Mouse (Mus musculus) cortical plate, adult 2 months (tissue): Measurements from ENCODE around the gene Aspscr1.

Experiments
- CTCF ChIP-seq: fragments of 200-500 bp; IDR thresholded peaks from 2 replicates; pipeline ENCODE4 v1.5.1; 2011; ENCODE audit warnings: mild to moderate bottlenecking, control low read depth, low read length; ENCODE audit not compliant: insufficient read depth; ENCODE audit errors: extremely low read depth
- POLR2A ChIP-seq: fragments of 200-500 bp; IDR thresholded peaks from 2 replicates; pipeline ENCODE4 v1.6.1; 2011; ENCODE audit warnings: mild to moderate bottlenecking, low read length, control low read depth; ENCODE audit not compliant: insufficient read depth; ENCODE audit errors: extremely low read depth

- no peak for TF ChIP-seq POLR2A
- TF ChIP-seq CTCF, result no peak
These were observed 30.9 kb upstream of the Aspscr1 start for GRCm38 (mm10) chr11:120641869-120642268.
